Mouse (Mus musculus) midbrain, embryonic 15.5 days (tissue): ENCODE measurements around the gene Ccdc90b. TPM values are rescaled to one million over a fixed set of nuclear protein-coding genes. Genes with fewer than 3 reads are reported as not detected.
A peak's percentile ranks its signal among the peaks of the same experiment; 100 is the strongest.

Source experiments
- ATAC-seq: fragments of 200-750 bp; cut with Nextera tagmentation; replicated peaks from 2 replicates; pipeline ENCODE4 v1.8.0; 2017; ENCODE audit warnings: moderate TSS enrichment
- H3K27ac ChIP-seq: fragments of 300-500 bp; sonication (generic); 2 replicates; pipeline ENCODE4 v1.5.1; 2015; ENCODE audit warnings: mild to moderate bottlenecking, inconsistent platforms
- H3K27me3 ChIP-seq: fragments of 300-500 bp; sonication (generic); replicated peaks from 2 replicates; pipeline ENCODE4 v1.6.1; 2015; ENCODE audit warnings: inconsistent platforms
- H3K36me3 ChIP-seq: fragments of 300-500 bp; sonication (generic); replicated peaks from 2 replicates; pipeline ENCODE4 v1.6.1; 2015; ENCODE audit warnings: inconsistent platforms
- H3K4me1 ChIP-seq: fragments of 300-500 bp; sonication (generic); 2 replicates; pipeline ENCODE4 v1.6.1; 2015; ENCODE audit warnings: inconsistent platforms
- H3K4me2 ChIP-seq: fragments of 300-500 bp; sonication (generic); 2 replicates; pipeline ENCODE4 v1.6.1; 2015; ENCODE audit warnings: inconsistent platforms, mild to moderate bottlenecking, moderate library complexity
- H3K4me3 ChIP-seq: fragments of 300-500 bp; sonication (generic); 2 replicates; pipeline ENCODE4 v1.5.1; 2015; ENCODE audit warnings: mild to moderate bottlenecking, inconsistent platforms
- H3K9ac ChIP-seq: fragments of 300-500 bp; sonication (generic); 2 replicates; pipeline ENCODE4 v1.6.1; 2015; ENCODE audit warnings: mild to moderate bottlenecking, inconsistent platforms
- H3K9me3 ChIP-seq: fragments of 300-500 bp; sonication (generic); 2 replicates; pipeline ENCODE4 v1.6.1; 2016; ENCODE audit warnings: inconsistent platforms
- WGBS: fragments of 180-500 bp; shearing (Covaris S2); methylation state at CpG from one replicate; pipeline ENCODE4 v1.1.7; 2015; ENCODE audit warnings: mixed read lengths; 5-methylcytosine and 5-hydroxymethylcytosine counted together
- polyA plus RNA-seq: library from polyadenylated mRNA; unstranded; fragments of >200 nt; fragmentation: Nextera tagmentation; extraction: Ambion mirVana; gene quantifications from 2 replicates; pipeline ENCODE4 v1.2.1, GENCODE M21; 2015

Ccdc90b gene
- 57.5 and 57.9 TPM in 2 replicates for polyA plus RNA-seq

DNA sequence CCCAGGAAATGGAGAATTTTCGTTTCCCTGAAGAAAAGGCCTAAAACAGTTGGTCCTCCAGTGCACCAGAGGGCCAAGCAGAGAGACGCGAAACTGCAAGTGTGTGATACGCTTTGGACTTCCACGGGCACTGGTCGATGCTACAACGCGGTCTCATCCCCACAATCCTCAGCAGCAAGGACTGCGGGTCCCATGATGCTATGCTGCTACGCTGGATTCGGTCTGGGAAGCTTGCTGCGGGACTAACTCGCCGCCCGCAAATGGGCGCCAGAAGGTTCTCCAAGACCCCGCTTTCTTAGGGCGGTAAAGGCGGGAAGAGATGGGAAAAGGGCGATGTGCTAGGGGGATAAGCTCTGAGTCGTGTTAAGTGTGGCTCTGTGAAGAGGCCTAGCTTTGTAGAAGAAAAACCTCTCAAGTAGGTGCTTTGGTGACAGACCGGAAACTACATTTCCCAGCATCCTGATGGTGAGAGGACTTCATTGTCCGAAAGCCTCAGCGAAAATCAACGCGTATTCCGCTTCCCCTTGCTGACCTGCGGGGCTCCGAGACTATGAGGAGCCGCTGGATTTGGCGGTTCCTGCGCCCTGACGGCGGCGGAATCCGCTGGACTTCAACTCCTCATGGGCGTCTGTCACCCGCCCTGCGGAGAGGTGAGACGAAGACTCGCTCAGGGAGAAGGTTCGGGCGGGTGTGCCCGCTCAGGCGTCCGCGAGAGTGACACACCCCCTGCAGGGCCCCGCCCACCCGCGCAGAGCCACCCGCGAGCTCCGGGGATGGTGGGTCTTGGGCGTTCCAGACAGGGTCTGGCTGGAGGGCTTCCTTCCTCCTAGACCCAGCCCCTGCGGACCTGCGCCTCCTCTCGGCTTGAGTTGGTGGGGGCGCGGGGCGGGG, at the start of gene Ccdc90b:
Ccdc90b (plus strand) TSS at position 164 of the 891 bp plus-strand sequence.
- H3K9me3 ChIP-seq: no peaks in the 10 kb centered on the region
- peak within 1 kb of the TSS; percentile 63 for H3K4me2 ChIP-seq
- no peaks in the 10 kb centered on the region for H3K36me3 ChIP-seq
- ATAC-seq: peak; percentile 99
- H3K4me3 ChIP-seq: peak within 1 kb of the TSS; percentile 92
- H3K9ac ChIP-seq: peak within 1 kb of the TSS; percentile 91
- H3K27ac ChIP-seq: peak within 1 kb of the TSS; percentile 99
- WGBS: under 1% methylated on average over 60 of the region's 60 CpGs
- peaks cover 10% of the 10 kb centered on the region for H3K4me1 ChIP-seq
- no peaks in the 10 kb centered on the region for H3K27me3 ChIP-seq

DNA sequence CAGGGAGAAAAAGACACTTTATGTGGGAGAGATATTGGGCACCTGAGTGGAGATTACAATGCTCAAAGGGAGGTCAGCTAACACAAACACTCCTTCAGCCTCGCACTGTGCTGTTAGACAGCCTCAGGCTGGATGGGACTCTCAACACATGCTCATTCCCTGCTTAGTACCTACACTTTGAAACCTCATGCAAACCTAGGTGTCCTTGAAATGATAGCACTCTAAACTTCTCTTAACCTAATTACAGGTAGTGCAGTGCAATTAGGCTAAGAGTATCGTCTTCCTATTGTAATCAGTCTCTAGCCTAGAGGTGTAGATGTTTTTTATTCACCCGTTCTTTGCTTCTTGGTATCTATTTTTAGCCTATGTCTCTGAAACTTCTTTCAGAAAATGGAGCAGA, 40.6 kb upstream of the Ccdc90b start:
- ATAC-seq: no peak

GRCm38 (mm10) chr7:92520820-92521219, 40.1 kb upstream of the Ccdc90b start:
- ATAC-seq: no peak
- Histone ChIP-seq H3K36me3 (no peaks in the 10 kb centered on the region), H3K9ac (no peak overlapping the region), H3K4me1 (no peaks in the 10 kb centered on the region), H3K4me3 (no peak overlapping the region), H3K4me2 (no peak overlapping the region), H3K27me3 (no peaks in the 10 kb centered on the region), H3K9me3 (no peaks in the 10 kb centered on the region), H3K27ac (no peak overlapping the region)
- 31% methylated on average over 4 of the region's 4 CpGs for WGBS

More for the DNA sequence above, 40.6 kb upstream of the Ccdc90b start:
- H3K4me1 ChIP-seq: no peaks in the 10 kb centered on the region
- no peak overlapping the region for H3K9ac ChIP-seq
- H3K9me3 ChIP-seq: no peaks in the 10 kb centered on the region
- no peak overlapping the region for H3K4me2 ChIP-seq
- 70% methylated on average over 3 of the region's 3 CpGs for WGBS
- no peak overlapping the region for H3K4me3 ChIP-seq
- no peak overlapping the region for H3K27ac ChIP-seq
- no peaks in the 10 kb centered on the region for H3K36me3 ChIP-seq
- no peaks in the 10 kb centered on the region for H3K27me3 ChIP-seq

DNA sequence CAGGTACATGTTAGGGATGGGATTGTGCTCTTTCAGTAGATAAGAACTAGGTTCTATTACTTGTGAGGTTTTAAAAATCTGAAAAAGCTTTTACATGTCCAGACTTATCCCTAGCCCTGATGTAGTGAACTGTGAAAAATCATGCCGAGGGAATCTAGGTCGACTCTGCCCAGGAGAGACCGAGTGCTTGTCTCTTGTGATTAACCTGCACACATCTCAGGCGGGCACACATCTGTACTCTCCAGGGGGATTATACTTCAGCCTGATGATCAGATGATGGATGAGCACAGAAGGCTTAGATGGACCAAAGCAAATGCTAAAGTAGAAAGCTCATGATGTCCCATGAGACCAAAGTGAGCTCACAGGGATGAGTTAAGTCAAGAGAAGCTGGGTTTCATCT, 31.7 kb upstream of the Ccdc90b start:
- no peak overlapping the region for H3K4me2 ChIP-seq
- H3K4me1 ChIP-seq: peaks cover 12% of the 10 kb centered on the region
- no peak for ATAC-seq
- H3K4me3 ChIP-seq: no peak overlapping the region
- H3K9me3 ChIP-seq: no peaks in the 10 kb centered on the region
- H3K27me3 ChIP-seq: no peaks in the 10 kb centered on the region
- H3K36me3 ChIP-seq: no peaks in the 10 kb centered on the region
- no peak overlapping the region for H3K9ac ChIP-seq
- WGBS: 86% methylated on average over 4 of the region's 4 CpGs
- no peak overlapping the region for H3K27ac ChIP-seq

GRCm38 (mm10) chr7:92532351-92533036, 28.5 kb upstream of the Ccdc90b start:
- 23% methylated on average over 6 of the region's 6 CpGs for WGBS
- no peaks in the 10 kb centered on the region for H3K36me3 ChIP-seq

GRCm38 (mm10) chr7:92546763-92547162, 14.2 kb upstream of the Ccdc90b start:
- H3K4me1 ChIP-seq: no peaks in the 10 kb centered on the region
- 81% methylated on average over 2 of the region's 2 CpGs for WGBS
- no peak for ATAC-seq
- no peaks in the 10 kb centered on the region for H3K9me3 ChIP-seq
- H3K4me3 ChIP-seq: no peak overlapping the region
- H3K9ac ChIP-seq: no peak overlapping the region
- H3K36me3 ChIP-seq: no peaks in the 10 kb centered on the region
- no peak overlapping the region for H3K27ac ChIP-seq
- no peaks in the 10 kb centered on the region for H3K27me3 ChIP-seq
- H3K4me2 ChIP-seq: no peak overlapping the region

More at GRCm38 (mm10) chr7:92532351-92533036, 28.5 kb upstream of the Ccdc90b start:
- Histone ChIP-seq H3K27me3 (no peaks in the 10 kb centered on the region), H3K9ac (no peak overlapping the region), H3K4me1 (peaks cover 12% of the 10 kb centered on the region), H3K27ac (peak overlapping the region; percentile 75), H3K4me2 (no peak overlapping the region), H3K9me3 (no peaks in the 10 kb centered on the region), H3K4me3 (no peak overlapping the region)
- ATAC-seq: peak; percentile 92

- no peaks in the 10 kb centered on the region for H3K4me1 ChIP-seq
These were observed 10.5 kb upstream of the Ccdc90b start for GRCm38 (mm10) chr7:92550248-92550989.

DNA sequence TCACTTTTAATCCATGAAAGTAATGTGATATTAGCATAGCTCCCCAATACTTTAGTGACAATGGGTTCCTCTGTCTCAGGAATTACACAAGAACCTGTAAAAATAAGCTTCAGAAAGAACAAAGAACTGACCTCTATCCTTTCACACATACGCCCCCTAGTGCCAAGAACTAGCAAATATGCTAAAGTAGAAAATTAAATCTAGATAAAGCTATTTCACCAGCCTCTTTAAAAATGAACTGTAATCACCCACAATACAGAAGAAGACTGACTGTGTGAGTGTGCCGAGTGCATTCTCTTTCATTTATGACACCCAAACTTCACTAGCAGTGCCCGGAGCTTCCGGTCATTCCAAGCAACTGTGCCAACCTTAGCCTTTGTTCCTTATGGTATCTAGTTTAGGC, 10.0 kb upstream of the Ccdc90b start:
- peak; percentile 81 for ATAC-seq

More at GRCm38 (mm10) chr7:92550248-92550989, 10.5 kb upstream of the Ccdc90b start:
- no peak overlapping the region for H3K4me3 ChIP-seq
- no peaks in the 10 kb centered on the region for H3K36me3 ChIP-seq
- no peak overlapping the region for H3K9ac ChIP-seq
- peak; percentile 78 for ATAC-seq
- no peak overlapping the region for H3K4me2 ChIP-seq
- H3K27me3 ChIP-seq: no peaks in the 10 kb centered on the region
- 89% methylated on average over 6 of the region's 6 CpGs for WGBS
- H3K27ac ChIP-seq: no peak overlapping the region
- H3K9me3 ChIP-seq: no peaks in the 10 kb centered on the region

DNA sequence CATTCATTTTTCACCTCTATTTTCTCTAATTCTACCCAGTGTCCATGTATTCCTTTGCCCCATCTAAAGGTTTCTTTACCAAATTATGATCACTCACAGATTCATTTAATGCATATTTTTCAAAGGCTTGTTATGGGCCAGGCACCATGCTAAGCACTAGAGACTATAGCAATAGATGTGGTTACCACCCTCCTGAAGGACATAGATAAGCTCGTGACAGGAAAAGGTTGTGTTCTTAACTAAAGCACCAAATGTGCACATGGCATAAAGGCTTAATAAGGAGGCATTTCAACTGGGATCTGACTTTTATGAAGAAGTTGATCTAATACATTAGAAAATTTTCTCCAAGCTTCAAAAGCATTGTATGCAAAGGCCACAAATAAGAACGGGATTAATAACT, 2.2 kb upstream of the Ccdc90b start:
- 98% methylated on average over 2 of the region's 2 CpGs for WGBS
- H3K4me1 ChIP-seq: peaks cover 10% of the 10 kb centered on the region
- H3K4me3 ChIP-seq: no peak overlapping the region
- H3K4me2 ChIP-seq: no peak overlapping the region
- H3K9me3 ChIP-seq: no peaks in the 10 kb centered on the region
- no peak for ATAC-seq
- H3K27me3 ChIP-seq: no peaks in the 10 kb centered on the region
- no peaks in the 10 kb centered on the region for H3K36me3 ChIP-seq
- H3K9ac ChIP-seq: no peak overlapping the region
- no peak overlapping the region for H3K27ac ChIP-seq

More for the DNA sequence above, 10.0 kb upstream of the Ccdc90b start:
- Histone ChIP-seq H3K4me3 (no peak overlapping the region), H3K9me3 (no peaks in the 10 kb centered on the region), H3K4me1 (no peaks in the 10 kb centered on the region), H3K27me3 (no peaks in the 10 kb centered on the region), H3K27ac (0 out of 2 replicates have a peak overlapping the region, but pooled peaks have one; percentile 12), H3K36me3 (no peaks in the 10 kb centered on the region), H3K4me2 (no peak overlapping the region), H3K9ac (no peak overlapping the region)
- WGBS: 55% methylated on average over 4 of the region's 4 CpGs

GRCm38 (mm10) chr7:92566775-92567174, 5.8 kb downstream of the Ccdc90b start:
- 86% methylated on average over 1 of the region's 1 CpGs for WGBS
- Histone ChIP-seq H3K27ac (no peak overlapping the region), H3K9ac (no peak overlapping the region), H3K9me3 (no peaks in the 10 kb centered on the region), H3K27me3 (no peaks in the 10 kb centered on the region), H3K4me2 (no peak overlapping the region), H3K4me1 (peaks cover 10% of the 10 kb centered on the region), H3K4me3 (no peak overlapping the region), H3K36me3 (0 out of 2 replicates have a peak, but pooled peaks cover 7% of the 10 kb centered on the region)
- no peak for ATAC-seq

DNA sequence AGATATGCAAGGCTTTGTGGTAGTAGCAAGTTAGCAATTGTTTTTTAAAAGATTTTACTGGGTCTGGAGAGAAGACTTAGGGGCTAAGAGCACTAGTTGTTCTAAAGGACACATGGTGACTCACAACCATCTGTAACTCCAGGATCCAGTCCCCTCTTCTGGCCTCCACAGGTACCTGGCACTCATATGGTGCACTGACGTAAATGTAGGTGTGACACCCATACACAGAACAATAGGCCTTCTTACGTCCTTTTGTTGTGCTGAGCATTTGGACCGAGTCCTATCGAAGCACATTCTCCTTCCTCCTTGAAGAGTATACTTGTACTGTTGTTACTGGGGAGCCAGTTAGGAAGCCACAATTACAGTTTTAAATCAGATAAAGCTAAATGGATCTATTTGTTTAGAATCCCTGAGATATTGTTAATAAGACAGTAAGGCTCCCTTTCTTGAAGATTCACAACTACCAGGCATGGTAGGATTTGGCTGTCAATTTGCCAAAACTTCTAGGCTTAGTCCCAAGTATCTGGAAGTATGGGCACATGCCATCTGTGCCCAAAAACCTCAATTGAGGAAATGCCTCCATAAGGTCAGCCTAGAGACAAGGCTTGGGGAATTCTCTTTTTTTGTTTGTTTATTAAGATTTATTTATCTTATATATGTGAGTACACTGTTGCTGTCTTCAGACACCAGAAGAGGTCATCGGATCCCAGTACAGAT, 19.7 kb downstream of the Ccdc90b start:
- WGBS: 95% methylated on average over 5 of the region's 5 CpGs
- no peak overlapping the region for H3K4me2 ChIP-seq
- no peaks in the 10 kb centered on the region for H3K9me3 ChIP-seq
- no peak overlapping the region for H3K27ac ChIP-seq
- no peaks in the 10 kb centered on the region for H3K4me1 ChIP-seq
- H3K4me3 ChIP-seq: no peak overlapping the region
- H3K9ac ChIP-seq: no peak overlapping the region
- ATAC-seq: no peak
- H3K27me3 ChIP-seq: no peaks in the 10 kb centered on the region
- peaks cover 27% of the 10 kb centered on the region for H3K36me3 ChIP-seq
